Mouse (Mus musculus): ENCODE measurements around the gene BC051665.

GRCm38 (mm10) chr13:60736421-60737105 lies 49.6 kb downstream of the BC051665 start:
- TF ChIP-seq CTCF (IDR thresholded peaks at IDR 0.05; ENCODE audit: low read depth, low read length) (no peak), POLR2AphosphoS5 (IDR thresholded peaks at IDR 0.05; ENCODE audit: insufficient replicate concordance, low read depth, low read length) (no peak), GATA1 (IDR thresholded peaks at IDR 0.05; ENCODE audit: borderline replicate concordance, low read length) (no peak), TAL1 (conservative IDR thresholded peaks at IDR 0.05; ENCODE audit: low read depth, low read length) (no peak)
